Mouse (Mus musculus) liver, embryonic 16.5 days (tissue): ENCODE measurements around the gene D230025D16Rik. TPM values are rescaled to one million over a fixed set of nuclear protein-coding genes. Genes with fewer than 3 reads are reported as not detected.
A peak's percentile ranks its signal among the peaks of the same experiment; 100 is the strongest.
"Not testable (repeated sequence)": the region's sequence is repeated elsewhere in the genome, so short reads cannot be mapped to it uniquely, and the experiment has no call there.

Experiments
- ATAC-seq: fragments of 200-750 bp; cut with Nextera tagmentation; 2 replicates; pipeline ENCODE4 v1.8.0; 2017; ENCODE audit warnings: low read depth, mild to moderate bottlenecking, moderate number of reproducible peaks, moderate library complexity
- H3K27ac ChIP-seq: fragments of 300-500 bp; sonication (generic); 2 replicates; pipeline ENCODE4 v1.5.1; 2014; ENCODE audit warnings: mild to moderate bottlenecking, low read length
- H3K27me3 ChIP-seq: fragments of 300-500 bp; sonication (generic); 2 replicates; pipeline ENCODE4 v1.6.1; 2014; ENCODE audit warnings: low read depth, low read length, mixed read lengths; ENCODE audit not compliant: control insufficient read depth, insufficient read depth
- H3K36me3 ChIP-seq: fragments of 300-500 bp; sonication (generic); 2 replicates; pipeline ENCODE4 v1.6.1; 2014; ENCODE audit warnings: mild to moderate bottlenecking; ENCODE audit not compliant: control insufficient read depth, insufficient read depth
- H3K4me1 ChIP-seq: fragments of 300-500 bp; sonication (generic); 2 replicates; pipeline ENCODE4 v1.6.1; 2014; ENCODE audit warnings: low read depth, low read length, mixed read lengths; ENCODE audit not compliant: control insufficient read depth
- H3K4me2 ChIP-seq: fragments of 300-500 bp; sonication (generic); 2 replicates; pipeline ENCODE4 v1.6.1; 2014; ENCODE audit warnings: low read depth, low read length, mixed read lengths
- H3K4me3 ChIP-seq: fragments of 300-500 bp; sonication (generic); 2 replicates; pipeline ENCODE4 v1.5.1; 2014; ENCODE audit warnings: low read depth, mild to moderate bottlenecking, low read length
- H3K9ac ChIP-seq: fragments of 300-500 bp; sonication (generic); 2 replicates; pipeline ENCODE4 v1.6.1; 2014; ENCODE audit warnings: low read depth, low read length
- H3K9me3 ChIP-seq: fragments of 300-500 bp; sonication (generic); replicated peaks from 2 replicates; pipeline ENCODE4 v1.6.1; 2016; ENCODE audit warnings: low read length; ENCODE audit not compliant: control insufficient read depth
- WGBS: fragments of 180-500 bp; shearing (Covaris S2); extraction: QIAGEN DNeasy Blood & Tissue Kit; methylation state at CpG from one replicate; pipeline ENCODE4 v1.1.7; 2014; ENCODE audit not compliant: insufficient replicate concordance; 5-methylcytosine and 5-hydroxymethylcytosine counted together
- polyA plus RNA-seq: library from polyadenylated mRNA; unstranded; fragments of >200 nt; fragmentation: Nextera tagmentation; extraction: Ambion mirVana; gene quantifications from 2 replicates; pipeline ENCODE4 v1.2.1, GENCODE M21; 2015

Gene D230025D16Rik
- polyA plus RNA-seq, 1 experiment from 2014 or later = 19.7 TPM

GRCm38 (mm10) chr8:105232321-105232693, 7.4 kb downstream of the D230025D16Rik start:
- not testable (repeated sequence) for H3K9me3 ChIP-seq, H3K27ac ChIP-seq, H3K36me3 ChIP-seq, H3K4me2 ChIP-seq, H3K4me3 ChIP-seq, H3K9ac ChIP-seq, ATAC-seq, H3K27me3 ChIP-seq
- H3K4me1 ChIP-seq = peaks cover 20% of the 10 kb centered on the region
- WGBS = 73% methylated on average over 4 of the region's 4 CpGs

GRCm38 (mm10) chr8:105233126-105233935, 8.4 kb downstream of the D230025D16Rik start:
- peak; percentile 43; the same call in 1 of the 2 replicates for ATAC-seq
- H3K27ac ChIP-seq = no peak overlapping the region
- H3K36me3 ChIP-seq = peaks cover 9% of the 10 kb centered on the region; the same call in 1 of the 2 replicates
- no peaks in the 10 kb centered on the region for H3K9me3 ChIP-seq
- peaks cover 20% of the 10 kb centered on the region for H3K4me1 ChIP-seq
- peak overlapping the region; percentile 10; the same call in 1 of the 2 replicates for H3K4me2 ChIP-seq
- no peak overlapping the region for H3K4me3 ChIP-seq
- 27% methylated on average over 1 of the region's 1 CpGs for WGBS
- H3K9ac ChIP-seq = no peak overlapping the region
- H3K27me3 ChIP-seq = no peaks in the 10 kb centered on the region

GRCm38 (mm10) chr8:105235206-105235605, 10.3 kb downstream of the D230025D16Rik start:
- no peak overlapping the region for H3K9ac ChIP-seq
- peaks cover 20% of the 10 kb centered on the region for H3K4me1 ChIP-seq
- H3K4me2 ChIP-seq = no peak overlapping the region
- no peaks in the 10 kb centered on the region for H3K27me3 ChIP-seq
- H3K9me3 ChIP-seq = no peaks in the 10 kb centered on the region
- no peak overlapping the region for H3K27ac ChIP-seq
- peaks cover 18% of the 10 kb centered on the region for H3K36me3 ChIP-seq
- no peak overlapping the region for H3K4me3 ChIP-seq
- no peak for ATAC-seq
- 59% methylated on average over 1 of the region's 1 CpGs for WGBS

GRCm38 (mm10) chr8:105237442-105238142, 12.6 kb downstream of the D230025D16Rik start:
- peaks cover 26% of the 10 kb centered on the region for H3K36me3 ChIP-seq
- 72% methylated on average over 14 of the region's 14 CpGs for WGBS

GRCm38 (mm10) chr8:105241016-105241415, 16.1 kb downstream of the D230025D16Rik start:
- no peak overlapping the region for H3K4me3 ChIP-seq
- H3K36me3 ChIP-seq = peaks cover 19% of the 10 kb centered on the region
- H3K4me1 ChIP-seq = no peaks in the 10 kb centered on the region
- no peaks in the 10 kb centered on the region for H3K27me3 ChIP-seq
- H3K9ac ChIP-seq = no peak overlapping the region
- no peaks in the 10 kb centered on the region for H3K9me3 ChIP-seq
- H3K27ac ChIP-seq = no peak overlapping the region
- no peak for ATAC-seq
- no peak overlapping the region for H3K4me2 ChIP-seq
- WGBS = 91% methylated on average over 7 of the region's 7 CpGs

More at GRCm38 (mm10) chr8:105237442-105238142, 12.6 kb downstream of the D230025D16Rik start:
- H3K4me2 ChIP-seq = no peak overlapping the region
- ATAC-seq = no peak
- no peaks in the 10 kb centered on the region for H3K27me3 ChIP-seq
- H3K4me3 ChIP-seq = no peak overlapping the region
- no peak overlapping the region for H3K9ac ChIP-seq
- H3K9me3 ChIP-seq = no peaks in the 10 kb centered on the region
- no peak overlapping the region for H3K27ac ChIP-seq
- H3K4me1 ChIP-seq = peaks cover 12% of the 10 kb centered on the region

- Histone ChIP-seq H3K36me3 (peaks cover 40% of the 10 kb centered on the region), H3K9ac (no peak overlapping the region), H3K27ac (no peak overlapping the region), H3K27me3 (no peaks in the 10 kb centered on the region), H3K9me3 (no peaks in the 10 kb centered on the region), H3K4me1 (peaks cover 31% of the 10 kb centered on the region), H3K4me2 (no peak overlapping the region), H3K4me3 (no peak overlapping the region)
- WGBS = 81% methylated on average over 6 of the region's 6 CpGs
- ATAC-seq = no peak
Observed at GRCm38 (mm10) chr8:105251954-105252353, 27.0 kb downstream of the D230025D16Rik start.

GRCm38 (mm10) chr8:105252680-105253537, 28.0 kb downstream of the D230025D16Rik start:
- no peak overlapping the region for H3K4me3 ChIP-seq
- ATAC-seq = no peak
- H3K9ac ChIP-seq = no peak overlapping the region
- H3K36me3 ChIP-seq = peaks cover 40% of the 10 kb centered on the region
- H3K27ac ChIP-seq = no peak overlapping the region
- 55% methylated on average over 10 of the region's 10 CpGs for WGBS
- H3K9me3 ChIP-seq = no peaks in the 10 kb centered on the region
- H3K4me2 ChIP-seq = no peak overlapping the region
- H3K4me1 ChIP-seq = peaks cover 31% of the 10 kb centered on the region
- H3K27me3 ChIP-seq = no peaks in the 10 kb centered on the region

- ATAC-seq = no peak
- peak overlapping the region; percentile 76 for H3K4me3 ChIP-seq
- peaks cover 31% of the 10 kb centered on the region for H3K4me1 ChIP-seq
- 52% methylated on average over 20 of the region's 20 CpGs for WGBS
- H3K4me2 ChIP-seq = peak overlapping the region; percentile 100
- no peaks in the 10 kb centered on the region for H3K9me3 ChIP-seq
- no peak overlapping the region for H3K9ac ChIP-seq
- peaks cover 8% of the 10 kb centered on the region for H3K27me3 ChIP-seq
- peaks cover 33% of the 10 kb centered on the region for H3K36me3 ChIP-seq
- no peak overlapping the region for H3K27ac ChIP-seq
Observed at GRCm38 (mm10) chr8:105253766-105254151, 28.8 kb downstream of the D230025D16Rik start.
